ENCODE assay signal across 8 mouse cellular contexts in genomic region chr2:167685137-167685536, GRCm38 (mm10). TPM values are rescaled to one million over a fixed set of nuclear protein-coding genes. Genes with fewer than 3 reads are reported as not detected.
DNase-seq lines count a peak whose midpoint lies in the region; TF ChIP-seq lines count a peak whose summit lies in the region.

No protein-coding gene starts in this region.

- H3K4me3 ChIP-seq in lung, adult 2 months (replicated peaks; ENCODE audit: extremely low read depth, low read depth, low read length): no peak overlapping the region

- H3K4me1 ChIP-seq in lung, adult 2 months (ENCODE audit: control insufficient read depth, insufficient read depth, low read length): no peaks in the 10 kb centered on the region

- TF ChIP-seq POLR2A in lung, adult 2 months (IDR thresholded peaks at IDR 0.05; ENCODE audit: borderline replicate concordance, extremely low read depth, low read depth, low read length): no peak

- 6% methylated on average over 8 of the region's 8 CpGs for WGBS in lung, adult 2 months

- DNase-seq in CD4-positive helper T cell, adult 2 months (ENCODE audit: low read depth, low spot score): peak; percentile 89
- peak; percentile 99 for DNase-seq in adrenal gland, adult 18-20 months (ENCODE audit: low spot score in 2 of 2)
- DNase-seq in embryo, embryonic 10.5 days (ENCODE audit: low spot score): peak; percentile 97
- peak; percentile 83 for DNase-seq in gastrocnemius, postnatal 25 days
- DNase-seq in kidney, postnatal 4 days: peak; percentile 96 to 98
- DNase-seq in lung, adult 2 months: peak; percentile 97
- peak; percentile 98 for DNase-seq in ovary, postnatal 14 days (ENCODE audit: low spot score)
- DNase-seq in thymus, postnatal 10 days (ENCODE audit: low spot score in 2 of 2): peak; percentile 82 to 95

- TF ChIP-seq CTCF in lung, adult 2 months (IDR thresholded peaks at IDR 0.05; ENCODE audit: insufficient read depth, low read length): peak; percentile 100

RNA-seq across cellular contexts. Expression of gene Cebpb, which starts 3.6 kb away (rescaled TPM):
- 100 to 1,000 TPM; 433 to 502 TPM for total RNA-seq in adrenal gland, adult 18-20 months (2021)
- total RNA-seq in gastrocnemius, postnatal 25 days (2021): 10 to 100 TPM; 93.5 to 95.6 TPM
- 295 and 767 TPM in 2 replicates for polyA plus RNA-seq in lung, adult 2 months (2012; rRNA removed)

RNA-seq across cellular contexts. Expression of gene Tmem189, which starts 4.5 kb away (rescaled TPM):
- total RNA-seq in adrenal gland, adult 18-20 months (2021): 10 to 100 TPM; 21.4 to 26.6 TPM
- total RNA-seq in gastrocnemius, postnatal 25 days (2021): 10 to 100 TPM; 13.4 to 18.9 TPM
- 113 and 138 TPM in 2 replicates for polyA plus RNA-seq in lung, adult 2 months (2012; rRNA removed)

RNA-seq across cellular contexts. Expression of gene Gm20431, which starts 23.8 kb away (rescaled TPM):
- total RNA-seq in adrenal gland, adult 18-20 months (2021): 10 to 100 TPM; 11.6 to 15.2 TPM
- 10 to 100 TPM in 1 of 2 experiments, 1 to 10 TPM in 1; 7.7 to 11.6 TPM for total RNA-seq in gastrocnemius, postnatal 25 days (2021)
- 11.3 and 11.6 TPM in 2 replicates for polyA plus RNA-seq in lung, adult 2 months (2012; rRNA removed)

RNA-seq across cellular contexts. Expression of gene Ube2v1, which starts 53.2 kb away (rescaled TPM):
- 100 to 1,000 TPM; 184 to 195 TPM for total RNA-seq in adrenal gland, adult 18-20 months (2021)
- total RNA-seq in gastrocnemius, postnatal 25 days (2021): 100 to 1,000 TPM; 157 to 160 TPM
- polyA plus RNA-seq in lung, adult 2 months (2012; rRNA removed): 102 and 135 TPM in 2 replicates

Comparison
In these comparisons a context has a peak if more than half of its experiments do, and no peak if none do; other contexts are left out.
1. RNA of gene Cebpb, which starts 3.6 kb away (total RNA-seq): 433 to 502 TPM in adrenal gland, adult 18-20 months; 93.5 to 95.6 TPM in gastrocnemius, postnatal 25 days; every median in the first group is over 4 times any median in the second.
2. Peak in every context shown above with its lines, with median percentiles within 50 percentile points of each other: DNase-seq.